Mouse (Mus musculus) hindbrain, embryonic 15.5 days (tissue): ENCODE results near the gene Il20ra. TPM values are rescaled to one million over a fixed set of nuclear protein-coding genes. Genes with fewer than 3 reads are reported as not detected.
A peak's percentile ranks its signal among the peaks of the same experiment; 100 is the strongest.

Source experiments
- ATAC-seq: fragments of 200-750 bp; cut with Nextera tagmentation; 2 replicates; pipeline ENCODE4 v1.8.0; 2017; ENCODE audit warnings: low read depth, moderate number of reproducible peaks, moderate TSS enrichment; ENCODE audit not compliant: low FRiP score
- H3K27ac ChIP-seq: fragments of 300-500 bp; sonication (generic); replicated peaks from 2 replicates; pipeline ENCODE4 v1.5.1; 2015; ENCODE audit warnings: mild to moderate bottlenecking, inconsistent platforms
- H3K27me3 ChIP-seq: fragments of 300-500 bp; sonication (generic); 2 replicates; pipeline ENCODE4 v1.6.1; 2015; ENCODE audit warnings: control low read depth, inconsistent platforms
- H3K36me3 ChIP-seq: fragments of 300-500 bp; sonication (generic); 2 replicates; pipeline ENCODE4 v1.6.1; 2015; ENCODE audit warnings: control low read depth, inconsistent platforms
- H3K4me1 ChIP-seq: fragments of 300-500 bp; sonication (generic); replicated peaks from 2 replicates; pipeline ENCODE4 v1.6.1; 2015; ENCODE audit warnings: control low read depth, inconsistent platforms
- H3K4me2 ChIP-seq: fragments of 300-500 bp; sonication (generic); 2 replicates; pipeline ENCODE4 v1.6.1; 2015; ENCODE audit warnings: moderate library complexity, mild to moderate bottlenecking, inconsistent platforms
- H3K4me3 ChIP-seq: fragments of 300-500 bp; sonication (generic); 2 replicates; pipeline ENCODE4 v1.5.1; 2015; ENCODE audit warnings: mild to moderate bottlenecking, inconsistent platforms
- H3K9ac ChIP-seq: fragments of 300-500 bp; sonication (generic); 2 replicates; pipeline ENCODE4 v1.6.1; 2015; ENCODE audit warnings: inconsistent platforms
- H3K9me3 ChIP-seq: fragments of 300-500 bp; sonication (generic); 2 replicates; pipeline ENCODE4 v1.6.1; 2016; ENCODE audit warnings: control low read depth, inconsistent platforms
- WGBS: fragments of 180-500 bp; shearing (Covaris S2); methylation state at CpG from one replicate; pipeline ENCODE4 v1.1.7; 2015; 5-methylcytosine and 5-hydroxymethylcytosine counted together
- polyA plus RNA-seq: library from polyadenylated mRNA; unstranded; fragments of >200 nt; fragmentation: Nextera tagmentation; extraction: Ambion mirVana; gene quantifications from 2 replicates; pipeline ENCODE4 v1.2.1, GENCODE M21; 2015

The Il20ra gene
- polyA plus RNA-seq, 1 experiment from 2014 or later: 0.82 TPM

GRCm38 (mm10) chr10:19781365-19781764, 69.0 kb downstream of the Il20ra start:
- Histone ChIP-seq H3K4me3 (no peak overlapping the region), H3K27ac (no peak overlapping the region), H3K27me3 (no peaks in the 10 kb centered on the region), H3K9me3 (no peaks in the 10 kb centered on the region), H3K4me2 (no peak overlapping the region), H3K9ac (no peak overlapping the region), H3K36me3 (no peaks in the 10 kb centered on the region), H3K4me1 (no peaks in the 10 kb centered on the region)
- no peak for ATAC-seq
- WGBS: 85% methylated on average over 5 of the region's 5 CpGs

DNA sequence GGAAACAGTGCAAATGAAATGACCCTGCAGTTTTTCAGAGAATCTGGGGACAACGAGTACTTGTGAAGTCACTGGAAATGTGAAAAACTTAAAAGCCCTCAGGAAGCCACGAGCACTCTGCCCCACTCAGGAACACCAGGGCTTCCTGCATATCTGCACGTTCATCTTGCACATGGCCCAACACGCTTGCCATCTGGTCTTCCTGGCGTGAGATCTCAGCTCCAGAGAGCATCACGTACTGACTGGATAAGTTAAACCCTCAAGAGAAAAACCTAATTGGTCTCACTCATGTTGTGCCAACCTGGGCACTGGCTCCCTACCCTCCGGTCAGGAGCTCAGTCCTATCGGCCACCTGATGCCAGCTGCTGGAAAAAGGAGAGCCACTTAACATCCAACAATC, 82.6 kb downstream of the Il20ra start:
- ATAC-seq: peak; percentile 65; the same call in 1 of the 2 replicates
- 65% methylated on average over 8 of the region's 8 CpGs for WGBS
- H3K4me2 ChIP-seq: no peak overlapping the region
- no peaks in the 10 kb centered on the region for H3K9me3 ChIP-seq
- H3K4me1 ChIP-seq: no peaks in the 10 kb centered on the region
- H3K27me3 ChIP-seq: no peaks in the 10 kb centered on the region
- no peak overlapping the region for H3K4me3 ChIP-seq
- H3K27ac ChIP-seq: no peak overlapping the region
- no peaks in the 10 kb centered on the region for H3K36me3 ChIP-seq
- no peak overlapping the region for H3K9ac ChIP-seq

GRCm38 (mm10) chr10:19802958-19803357, 90.6 kb downstream of the Il20ra start:
- Histone ChIP-seq H3K4me2 (no peak overlapping the region), H3K27me3 (no peaks in the 10 kb centered on the region), H3K4me1 (no peaks in the 10 kb centered on the region), H3K36me3 (no peaks in the 10 kb centered on the region), H3K4me3 (no peak overlapping the region), H3K9me3 (no peaks in the 10 kb centered on the region), H3K9ac (no peak overlapping the region), H3K27ac (no peak overlapping the region)
- ATAC-seq: no peak
- 84% methylated on average over 7 of the region's 7 CpGs for WGBS

GRCm38 (mm10) chr10:19804763-19805162, 92.4 kb downstream of the Il20ra start:
- no peak for ATAC-seq

More at GRCm38 (mm10) chr10:19804763-19805162, 92.4 kb downstream of the Il20ra start:
- Histone ChIP-seq H3K27me3 (no peaks in the 10 kb centered on the region), H3K4me1 (no peaks in the 10 kb centered on the region), H3K4me3 (no peak overlapping the region), H3K9ac (no peak overlapping the region), H3K36me3 (no peaks in the 10 kb centered on the region), H3K4me2 (no peak overlapping the region), H3K9me3 (no peaks in the 10 kb centered on the region), H3K27ac (no peak overlapping the region)
- WGBS: 92% methylated on average over 7 of the region's 7 CpGs

Other genes with a start within 250 kb of the Il20ra start
- 22.3 and 23.1 TPM in 2 replicates for gene Ifngr1, start 120.6 kb upstream of the Il20ra start, polyA plus RNA-seq
- not detected in 2 replicates for gene Il22ra2, start 90.6 kb upstream of the Il20ra start, polyA plus RNA-seq
- 2.8 and 3.4 TPM in 2 replicates for gene Slc35d3, start 138.9 kb downstream of the Il20ra start, polyA plus RNA-seq
- gene Pex7, start 195.1 kb downstream of the Il20ra start, polyA plus RNA-seq: 28.9 and 30.1 TPM in 2 replicates
- 1.2 and 1.4 TPM in 2 replicates for gene Map3k5, start 221.9 kb downstream of the Il20ra start, polyA plus RNA-seq